Mouse (Mus musculus) ES-E14 (cell line): ENCODE results near the gene Paqr3.

ENCODE experiments used
- HCFC1 ChIP-seq: IDR thresholded peaks from 2 replicates; pipeline ENCODE4 v1.6.1; 2012; ENCODE audit warnings: low read length, inconsistent platforms, borderline replicate concordance; ENCODE audit not compliant: insufficient read depth
- ZC3H11A ChIP-seq: IDR thresholded peaks from 2 replicates; pipeline ENCODE4 v1.6.1; 2012; ENCODE audit warnings: low read depth, mild to moderate bottlenecking, inconsistent platforms, low read length, borderline replicate concordance

- TF ChIP-seq ZC3H11A, result no peak
- TF ChIP-seq HCFC1, result no peak
Measured at GRCm38 (mm10) chr5:97054801-97055200, 56.6 kb downstream of the Paqr3 start.
